Mouse (Mus musculus): ENCODE data around the gene Snrnp25. TPM values are rescaled to one million over a fixed set of nuclear protein-coding genes. Genes with fewer than 3 reads are reported as not detected.

Gene Snrnp25
- total RNA-seq, 2 experiments from 2014 or later, result 13.1 to 18.5 TPM

- no peak for DNase-seq (ENCODE audit: low spot score in 2 of 2)
Measured at GRCm38 (mm10) chr11:32222570-32223194, 17.5 kb downstream of the Snrnp25 start.

DNA sequence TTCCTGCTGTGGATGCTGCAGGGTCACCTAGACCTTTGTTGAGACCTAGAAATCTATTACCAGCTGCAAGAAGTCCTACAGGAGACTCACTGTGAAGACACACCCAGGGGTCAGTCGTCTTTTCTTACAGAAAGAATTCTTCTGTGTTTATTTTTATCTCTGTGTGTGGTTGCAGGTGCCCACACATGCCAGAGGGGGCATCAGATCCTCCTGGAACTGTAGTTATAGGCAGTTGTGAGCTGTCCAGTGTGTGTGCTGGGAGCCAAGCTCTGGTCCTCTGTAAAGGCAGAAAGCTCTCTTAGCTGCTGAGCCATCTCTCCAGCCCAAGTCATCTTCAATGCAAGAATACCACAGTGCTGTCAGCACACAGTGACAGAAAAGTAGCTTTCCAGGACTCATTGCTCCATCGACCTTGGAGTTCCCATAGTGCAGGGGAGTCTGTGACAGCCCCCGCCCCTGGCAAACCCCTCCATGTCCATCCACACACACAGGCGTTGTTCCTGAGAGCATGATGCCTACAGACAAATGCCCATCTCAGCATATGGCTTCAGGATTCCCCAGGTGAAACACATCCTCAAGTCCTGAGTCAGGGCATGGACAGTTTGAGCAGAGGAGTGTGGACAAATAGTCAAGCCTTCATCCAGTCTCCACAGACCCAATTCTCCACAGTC lies 18.2 kb downstream of the Snrnp25 start:
- no peak for DNase-seq (ENCODE audit: low spot score in 2 of 2)

DNA sequence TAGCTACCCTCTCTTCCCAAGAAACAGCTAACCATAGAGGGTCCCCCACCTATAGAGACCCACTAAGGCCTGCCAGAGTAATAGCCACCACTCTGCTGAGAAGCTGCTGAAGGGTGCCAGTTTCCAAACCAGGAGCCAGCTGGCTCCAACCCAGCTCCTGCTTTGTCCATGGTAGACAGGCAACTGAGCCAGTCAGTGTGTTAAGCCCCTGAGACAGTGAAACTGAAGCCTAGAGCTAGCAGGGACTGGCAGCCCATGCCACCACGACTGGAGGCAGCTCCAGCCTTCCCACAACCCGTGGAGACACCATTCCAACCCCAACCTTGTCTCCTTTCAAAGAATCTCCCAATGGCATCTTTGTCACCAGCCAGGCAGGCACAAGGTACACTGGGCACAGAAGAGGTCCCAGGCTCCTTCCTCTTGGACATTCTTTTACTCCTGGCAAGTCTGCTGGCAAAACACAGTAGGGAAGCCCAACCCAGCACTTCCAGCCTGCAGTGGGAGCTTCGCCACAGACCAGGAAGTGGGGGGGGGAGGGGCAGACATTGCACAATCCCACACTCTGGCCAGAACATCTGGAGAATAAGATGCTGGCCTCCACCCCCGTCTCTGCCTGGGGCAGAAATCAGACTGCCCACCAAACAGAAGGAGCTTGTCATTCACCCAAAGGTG lies 19.4 kb downstream of the Snrnp25 start:
- DNase-seq (ENCODE audit: low spot score in 2 of 2), result peak; percentile 56 to 70

DNA sequence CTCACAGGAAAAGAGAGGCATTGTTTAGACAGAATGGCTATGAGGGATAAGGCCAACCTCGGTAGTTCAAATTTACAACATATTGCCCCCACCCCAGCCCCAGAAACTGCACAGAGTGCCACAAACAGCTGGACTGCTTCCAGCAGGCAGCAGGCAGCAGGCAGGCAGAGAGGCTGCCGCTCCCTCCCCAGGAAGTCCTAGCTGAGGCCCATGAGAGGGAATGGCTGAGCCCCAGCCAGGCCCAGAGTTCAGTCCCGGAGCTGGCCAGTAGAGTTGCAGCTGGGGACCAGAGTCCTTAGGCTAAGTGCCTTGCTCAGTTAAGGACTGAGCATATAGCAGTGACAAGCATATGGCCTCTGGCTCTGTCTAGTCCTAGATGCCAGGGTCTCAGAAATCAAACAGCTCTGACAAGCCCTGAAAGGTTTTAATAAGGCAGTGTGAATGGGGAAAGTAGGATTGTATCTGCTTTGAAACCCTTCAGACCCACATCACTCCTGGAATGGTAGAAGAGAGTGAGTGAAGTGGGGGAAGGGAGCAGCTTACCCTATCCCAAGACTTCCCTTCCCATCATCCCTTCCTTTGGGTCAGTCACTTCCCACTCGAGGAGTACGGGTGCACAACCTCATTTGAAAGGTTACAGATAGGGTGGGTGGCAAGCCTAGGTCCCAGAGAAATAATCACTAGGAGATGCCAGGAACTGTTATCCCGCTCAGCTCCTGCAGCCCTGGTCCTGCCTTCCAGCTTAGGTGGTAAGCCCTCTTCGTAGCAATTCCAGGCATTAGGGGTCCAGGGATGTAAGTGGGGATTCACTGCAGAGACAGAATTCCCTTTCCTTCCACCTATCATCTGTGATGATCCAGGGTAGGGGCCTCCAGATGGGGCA lies 20.2 kb downstream of the Snrnp25 start:
- no peak for DNase-seq (ENCODE audit: low spot score in 2 of 2)

DNA sequence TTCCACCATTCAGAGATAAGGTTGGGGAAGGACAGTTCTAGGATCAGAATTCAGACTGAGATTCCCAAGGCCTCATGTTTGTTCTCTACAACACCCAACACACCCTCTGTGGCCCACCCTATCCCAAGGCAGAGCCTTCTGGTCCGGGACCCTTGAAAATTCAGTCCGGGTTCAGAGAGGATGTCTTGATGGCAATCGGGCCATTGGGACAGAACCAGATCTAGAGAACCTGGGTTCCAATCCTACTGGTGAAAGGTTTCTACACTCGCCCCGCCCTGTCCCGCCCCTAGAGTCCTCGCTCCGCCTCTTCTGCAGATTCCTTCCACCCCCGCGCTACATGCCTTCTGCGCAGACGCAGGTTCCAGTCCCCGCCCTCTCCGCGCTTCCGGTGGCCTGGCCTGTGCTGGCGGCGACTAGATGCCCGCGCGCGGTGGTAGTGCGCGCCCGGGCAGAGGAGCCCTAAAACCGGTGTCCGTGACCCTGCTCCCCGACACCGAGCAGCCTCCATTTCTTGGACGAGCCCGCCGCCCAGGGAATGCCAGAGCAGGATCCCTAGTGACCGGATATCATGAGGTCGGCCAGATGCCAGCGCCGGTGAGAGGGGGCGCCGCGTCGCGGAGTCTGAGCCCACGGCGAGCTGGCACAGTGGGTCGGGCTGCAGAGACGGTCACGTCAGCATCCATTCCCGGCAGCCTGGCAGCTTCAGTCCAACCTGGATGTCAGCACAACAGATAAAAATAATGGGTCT lies 21.1 kb downstream of the Snrnp25 start, which contains the start of gene Mpg:
Gene Mpg (plus strand): TSS at position 382 of the 748 bp plus-strand sequence.
- peak; percentile 88 to 90 for DNase-seq (ENCODE audit: low spot score in 2 of 2)

GRCm38 (mm10) chr11:32227041-32227440 lies 21.8 kb downstream of the Snrnp25 start:
- DNase-seq (ENCODE audit: low spot score in 2 of 2), result no peak

GRCm38 (mm10) chr11:32227555-32227954 lies 22.3 kb downstream of the Snrnp25 start:
- DNase-seq (ENCODE audit: low spot score in 2 of 2), result no peak

DNA sequence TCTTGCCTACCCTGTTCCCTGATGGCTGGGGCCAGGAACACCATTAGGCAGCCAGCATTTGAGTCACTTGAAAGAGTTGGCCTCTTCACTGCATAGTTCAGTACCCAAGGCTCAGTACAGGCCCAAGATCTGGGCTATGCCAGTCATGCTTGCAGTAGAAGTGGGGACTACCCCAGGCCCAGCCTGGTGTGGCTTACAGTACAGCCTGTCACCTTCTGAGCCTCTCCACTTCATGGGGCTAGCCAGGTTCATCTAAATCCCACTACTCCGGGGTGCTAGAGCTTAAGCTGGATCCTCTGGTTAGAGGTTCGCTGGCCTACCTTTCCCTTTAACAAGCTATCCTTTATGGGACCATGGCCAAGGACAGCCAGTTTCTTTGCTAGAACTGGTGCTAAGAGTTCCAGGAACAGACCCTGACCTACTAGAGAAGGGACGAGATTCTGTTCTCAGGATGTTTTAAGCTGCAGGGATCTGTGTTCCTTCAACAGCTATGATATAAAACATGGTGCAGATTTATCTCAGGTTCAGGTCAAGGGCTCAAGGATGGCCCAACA lies 23.2 kb downstream of the Snrnp25 start:
- DNase-seq (ENCODE audit: low spot score in 2 of 2), result no peak

- no peak for DNase-seq (ENCODE audit: low spot score in 2 of 2)
Measured at GRCm38 (mm10) chr11:32230220-32230619, 25.0 kb downstream of the Snrnp25 start.

- no peak for DNase-seq (ENCODE audit: low spot score in 2 of 2)
Measured at GRCm38 (mm10) chr11:32231125-32231524, 25.9 kb downstream of the Snrnp25 start.

GRCm38 (mm10) chr11:32232848-32233247 lies 27.6 kb downstream of the Snrnp25 start:
- no peak for DNase-seq (ENCODE audit: low spot score in 2 of 2)

GRCm38 (mm10) chr11:32233895-32234294 lies 28.7 kb downstream of the Snrnp25 start:
- DNase-seq (ENCODE audit: low spot score in 2 of 2), result no peak

- peak in 1 of 2 experiments; percentile 16 for DNase-seq (ENCODE audit: low spot score in 2 of 2)
Measured at GRCm38 (mm10) chr11:32234816-32235485, 29.7 kb downstream of the Snrnp25 start.

DNA sequence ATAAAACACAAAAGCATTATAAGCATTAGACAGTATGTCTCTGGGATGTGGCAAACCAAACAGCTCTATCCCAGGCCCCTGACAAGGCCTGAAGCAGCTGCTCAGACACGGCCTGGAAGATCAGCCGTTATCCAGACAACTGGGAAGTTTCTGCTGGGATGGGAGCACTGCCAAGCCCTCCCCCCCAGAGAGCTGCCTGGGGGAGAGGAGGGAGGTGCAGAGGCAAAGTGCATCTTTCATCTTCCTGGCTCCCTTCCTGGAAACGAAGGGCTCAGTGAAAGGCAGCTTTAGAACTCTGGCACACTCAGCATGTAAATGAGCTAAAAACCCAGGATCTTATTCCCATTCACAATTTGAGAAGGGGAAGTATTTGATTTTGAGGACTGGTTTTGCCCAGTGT lies 30.4 kb downstream of the Snrnp25 start:
- DNase-seq (ENCODE audit: low spot score in 2 of 2), result peak in 1 of 2 experiments; percentile 67

DNA sequence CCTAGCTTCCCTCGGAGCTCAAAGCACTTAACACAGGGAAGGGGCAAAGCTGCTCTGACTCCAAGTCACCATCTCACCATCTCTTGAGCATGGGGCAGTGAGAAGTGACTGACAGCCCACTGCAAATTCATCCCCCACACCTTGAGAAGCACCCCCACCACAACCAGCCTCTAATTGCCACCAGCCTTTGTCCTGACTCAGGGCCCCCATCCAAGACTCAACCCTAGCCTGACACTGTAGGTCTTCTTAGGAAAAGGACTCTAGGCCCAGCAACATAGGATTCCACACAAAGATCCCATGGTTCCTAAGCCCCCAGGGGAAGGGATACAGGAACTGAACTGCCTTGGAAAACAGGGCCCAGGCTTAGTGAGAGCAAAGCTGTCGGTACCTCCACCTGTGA lies 30.9 kb downstream of the Snrnp25 start:
- peak in 1 of 2 experiments; percentile 17 for DNase-seq (ENCODE audit: low spot score in 2 of 2)

- peak; percentile 54 to 63 for DNase-seq (ENCODE audit: low spot score in 2 of 2)
Measured at GRCm38 (mm10) chr11:32236712-32237410, 31.6 kb downstream of the Snrnp25 start.

DNA sequence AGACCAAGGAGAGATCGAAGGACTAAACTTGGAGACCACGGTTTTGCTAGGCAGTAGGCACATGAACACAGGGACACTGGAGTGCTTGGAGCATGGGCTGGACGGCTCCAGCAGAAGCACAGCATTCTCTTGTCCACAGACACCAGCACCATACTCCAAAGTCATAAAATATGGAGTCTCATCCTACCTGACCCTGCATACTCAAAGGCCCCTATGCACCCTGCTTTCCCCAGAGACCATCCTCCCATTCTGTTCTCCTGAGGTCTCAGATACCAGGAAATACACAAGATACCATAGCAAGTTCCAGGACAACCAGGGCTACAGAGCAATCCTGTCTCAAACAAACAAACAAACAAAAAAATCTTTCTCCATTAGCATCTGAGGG lies 32.2 kb downstream of the Snrnp25 start:
- DNase-seq (ENCODE audit: low spot score in 2 of 2), result no peak

GRCm38 (mm10) chr11:32238093-32238860 lies 33.1 kb downstream of the Snrnp25 start:
- peak; percentile 73 to 76 for DNase-seq (ENCODE audit: low spot score in 2 of 2)
